In genomic region chr4:152328691-152329090, GRCm38 (mm10) we compare ENCODE assay signal across 10 mouse cellular contexts. TPM values are rescaled to one million over a fixed set of nuclear protein-coding genes. Genes with fewer than 3 reads are reported as not detected.
DNase-seq lines count a peak whose midpoint lies in the region; ATAC-seq lines count a peak whose summit lies in the region.
"Had no signal": no experiment of that assay in that cellular context is flagged by ENCODE, and none has a peak within 500 bp of the region (broad histone marks: within the 10 kb centered on the region; RNA-seq: fewer than 3 reads in every experiment).

No protein-coding gene starts in this region.

- ATAC-seq in megakaryocyte, adult 5-6 weeks (ENCODE audit: poor library complexity, severe bottlenecking), result no peak

- intact Hi-C loops in heart, postnatal 36 days (cut with DNase I), result loop anchor here (5.0 kb wide), 1 partner anchor 149 kb away; the partner anchor contains the start of genes Kcnab2 and Nphp4
- intact Hi-C loops in heart, postnatal 25 days (cut with DNase I), result no loop called here

- DNase-seq in heart, postnatal 36 days, result peak; percentile 20 to 48
- DNase-seq in heart, postnatal 25 days (ENCODE audit: low spot score), result no peak
- peak; percentile 49 for DNase-seq in urinary bladder, postnatal 14 days (ENCODE audit: low spot score)
- DNase-seq in urinary bladder, postnatal 4 days (ENCODE audit: low spot score in 2 of 2), result no peak
- DNase-seq in embryo, embryonic 9.5 days (ENCODE audit: extremely low spot score), result peak; percentile 61
- DNase-seq in spleen, postnatal 36 days (ENCODE audit: low spot score in 2 of 2), result peak; percentile 26 to 36
- no peak for DNase-seq in heart, adult 8-10 months (ENCODE audit: low spot score)

RNA-seq across cellular contexts. Expression of gene Rpl22, which starts 3.1 kb away (rescaled TPM):
- 100 to 1,000 TPM; 276 to 293 TPM for total RNA-seq in heart, postnatal 36 days (2021)
- 100 to 1,000 TPM; 254 TPM for total RNA-seq in heart, postnatal 25 days (2021)
- 100 to 1,000 TPM; 266 to 327 (median 276) TPM for total RNA-seq in heart, adult 8-10 months (2022)
- 968 and 1,019 TPM in 2 replicates for total RNA-seq in megakaryocyte, adult 5-6 weeks (2015)
- total RNA-seq in megakaryocyte, adult 5-6 weeks (2017), result 2,015 and 2,172 TPM in 2 replicates

RNA-seq across cellular contexts. Expression of gene Chd5, which starts 9.8 kb away (rescaled TPM):
- total RNA-seq in heart, postnatal 36 days (2021), result under 1 TPM; 0.16 to 0.58 TPM
- total RNA-seq in heart, postnatal 25 days (2021), result under 1 TPM; 0.08 to 0.14 TPM
- total RNA-seq in heart, adult 8-10 months (2022), result under 1 TPM; 0.19 to 0.59 (median 0.27) TPM
- total RNA-seq in megakaryocyte, adult 5-6 weeks (2015), result not detected in 2 replicates
- 0.07 and 0.16 TPM in 2 replicates for total RNA-seq in megakaryocyte, adult 5-6 weeks (2017)

RNA-seq across cellular contexts. Expression of gene Rnf207, which starts 9.9 kb away (rescaled TPM):
- total RNA-seq in heart, postnatal 36 days (2021), result 10 to 100 TPM; 50.2 to 68.0 TPM
- total RNA-seq in heart, postnatal 25 days (2021), result 10 to 100 TPM; 69.6 to 73.3 TPM
- total RNA-seq in heart, adult 8-10 months (2022), result 10 to 100 TPM; 29.1 to 63.4 (median 46.1) TPM
- not detected in 2 replicates for total RNA-seq in megakaryocyte, adult 5-6 weeks (2015)
- not detected in 2 replicates for total RNA-seq in megakaryocyte, adult 5-6 weeks (2017)
- total RNA-seq: neutrophil, adult 5-6 weeks had no signal

RNA-seq across cellular contexts. Expression of gene Icmt, which starts 31.7 kb away (rescaled TPM):
- total RNA-seq in heart, postnatal 36 days (2021), result 10 to 100 TPM; 25.4 to 25.8 TPM
- 10 to 100 TPM; 25.2 to 26.7 TPM for total RNA-seq in heart, postnatal 25 days (2021)
- total RNA-seq in heart, adult 8-10 months (2022), result 10 to 100 TPM; 25.2 to 36.4 (median 30.6) TPM
- 8.7 and 9.3 TPM in 2 replicates for total RNA-seq in megakaryocyte, adult 5-6 weeks (2015)
- total RNA-seq in megakaryocyte, adult 5-6 weeks (2017), result 9.7 and 11.9 TPM in 2 replicates

RNA-seq across cellular contexts. Expression of gene Hes3, which starts 37.2 kb away (rescaled TPM):
- not detected for total RNA-seq in heart, postnatal 36 days (2021)
- not detected for total RNA-seq in heart, postnatal 25 days (2021)
- not detected for total RNA-seq in heart, adult 8-10 months (2022)
- not detected in 2 replicates for total RNA-seq in megakaryocyte, adult 5-6 weeks (2015)
- not detected in 2 replicates for total RNA-seq in megakaryocyte, adult 5-6 weeks (2017)
- total RNA-seq: layer of hippocampus, postnatal 10 days; neutrophil, adult 5-6 weeks had no signal

Comparison
In these comparisons a context has a peak if more than half of its experiments do, and no peak if none do; other contexts are left out.
1. DNase-seq: peak in heart, postnatal 36 days (2 of 2), urinary bladder, postnatal 14 days (single experiment), embryo, embryonic 9.5 days (single experiment) and spleen, postnatal 36 days (2 of 2); none in heart, postnatal 25 days (single experiment), urinary bladder, postnatal 4 days (0 of 2) and heart, adult 8-10 months (single experiment).
2. RNA of gene Rnf207, which starts 9.9 kb away (total RNA-seq): 69.6 to 73.3 TPM in heart, postnatal 25 days, 50.2 to 68.0 TPM in heart, postnatal 36 days and 29.1 to 63.4 TPM in heart, adult 8-10 months; not detected in megakaryocyte, adult 5-6 weeks; every median in the first group is over 10 times any median in the second.